Mouse (Mus musculus): ENCODE results near the gene Mrps21. TPM values are rescaled to one million over a fixed set of nuclear protein-coding genes. Genes with fewer than 3 reads are reported as not detected.

Gene Mrps21
- 65.9 TPM for total RNA-seq (2023)

DNA sequence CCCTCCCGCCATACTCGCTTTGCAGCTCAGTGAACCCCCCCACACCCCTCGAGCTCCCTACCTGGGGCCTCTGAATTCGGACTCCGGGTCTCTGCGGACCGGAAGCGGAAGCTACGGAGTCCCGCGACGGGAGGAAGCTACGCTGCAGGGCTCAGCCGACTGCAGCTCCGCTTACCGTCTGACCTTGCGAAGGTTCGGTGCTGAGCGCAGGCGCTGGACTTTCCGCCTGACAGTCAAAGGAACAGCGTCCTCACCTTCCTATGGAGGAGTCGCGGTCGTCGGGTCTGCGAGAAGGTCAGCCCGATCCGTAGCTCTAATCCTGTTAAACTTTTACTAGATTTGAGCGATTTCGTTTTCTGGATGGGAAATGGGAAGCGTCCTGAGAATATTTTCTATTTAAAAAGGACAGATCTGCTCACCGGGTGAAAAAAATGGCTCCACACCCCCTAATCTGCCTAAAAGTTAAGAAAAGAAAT, at the start of gene Mrps21:
TSS of gene Mrps21 (minus strand) at position 128 of the 476 bp plus-strand sequence.

DNA sequence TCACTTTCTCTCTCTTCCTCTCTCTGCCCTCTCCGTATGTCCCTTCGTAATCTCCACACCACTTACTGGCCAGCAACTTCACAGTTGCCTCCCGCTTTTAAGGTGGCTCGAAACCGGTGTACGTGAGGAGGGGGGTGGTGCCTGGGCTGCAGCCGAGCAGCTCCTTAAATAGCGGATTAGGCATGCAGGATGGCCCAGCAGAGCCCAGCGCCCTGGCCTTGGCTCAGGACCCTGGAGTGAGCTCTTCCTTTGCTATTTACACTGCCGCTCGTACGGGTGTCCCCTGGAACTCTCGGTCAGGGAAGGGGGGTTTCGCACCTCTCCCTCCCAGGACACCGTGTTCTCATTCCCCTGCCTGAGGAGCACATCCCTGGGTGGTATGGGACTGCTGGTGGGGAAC, 33.2 kb upstream of the Mrps21 start, which contains the start of gene Car14:
TSS of gene Car14 (minus strand) at position 124 of the 400 bp plus-strand sequence.

DNA sequence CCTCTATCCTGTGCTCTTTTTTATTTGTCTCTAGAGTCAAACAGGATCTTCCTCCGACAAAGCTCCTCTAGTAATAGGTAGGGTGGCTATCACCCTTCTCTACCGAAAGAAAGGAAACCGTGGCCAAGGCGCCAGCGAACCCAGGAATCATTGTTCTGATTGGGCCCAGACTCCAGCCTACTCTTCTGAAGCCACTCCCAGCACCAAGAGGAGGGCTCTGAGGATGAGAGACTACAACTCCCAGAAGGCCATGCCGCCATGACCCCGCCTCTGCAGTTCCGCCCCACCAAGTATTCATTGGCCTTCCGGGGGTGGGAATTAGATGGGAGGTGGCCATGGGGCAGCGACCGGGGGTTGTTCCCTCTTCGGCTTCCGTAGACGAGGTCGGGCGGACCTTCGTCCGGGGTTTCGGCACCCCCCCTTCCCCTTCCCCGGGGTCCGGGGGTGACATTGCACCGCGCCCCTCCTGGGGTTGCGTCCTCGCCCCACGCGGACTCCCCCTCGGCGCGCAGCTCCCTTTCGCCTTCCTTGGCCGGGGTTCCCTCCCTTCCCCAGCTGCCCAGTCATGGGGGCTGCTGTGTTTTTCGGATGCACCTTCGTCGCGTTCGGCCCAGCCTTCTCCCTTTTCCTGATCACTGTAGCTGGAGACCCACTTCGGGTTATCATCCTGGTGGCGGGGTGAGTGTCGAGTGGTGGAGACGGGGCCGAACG, 22.4 kb upstream of the Mrps21 start, which contains the start of gene Aph1a:
TSS of gene Aph1a (plus strand) at position 364 of the 711 bp plus-strand sequence.

DNA sequence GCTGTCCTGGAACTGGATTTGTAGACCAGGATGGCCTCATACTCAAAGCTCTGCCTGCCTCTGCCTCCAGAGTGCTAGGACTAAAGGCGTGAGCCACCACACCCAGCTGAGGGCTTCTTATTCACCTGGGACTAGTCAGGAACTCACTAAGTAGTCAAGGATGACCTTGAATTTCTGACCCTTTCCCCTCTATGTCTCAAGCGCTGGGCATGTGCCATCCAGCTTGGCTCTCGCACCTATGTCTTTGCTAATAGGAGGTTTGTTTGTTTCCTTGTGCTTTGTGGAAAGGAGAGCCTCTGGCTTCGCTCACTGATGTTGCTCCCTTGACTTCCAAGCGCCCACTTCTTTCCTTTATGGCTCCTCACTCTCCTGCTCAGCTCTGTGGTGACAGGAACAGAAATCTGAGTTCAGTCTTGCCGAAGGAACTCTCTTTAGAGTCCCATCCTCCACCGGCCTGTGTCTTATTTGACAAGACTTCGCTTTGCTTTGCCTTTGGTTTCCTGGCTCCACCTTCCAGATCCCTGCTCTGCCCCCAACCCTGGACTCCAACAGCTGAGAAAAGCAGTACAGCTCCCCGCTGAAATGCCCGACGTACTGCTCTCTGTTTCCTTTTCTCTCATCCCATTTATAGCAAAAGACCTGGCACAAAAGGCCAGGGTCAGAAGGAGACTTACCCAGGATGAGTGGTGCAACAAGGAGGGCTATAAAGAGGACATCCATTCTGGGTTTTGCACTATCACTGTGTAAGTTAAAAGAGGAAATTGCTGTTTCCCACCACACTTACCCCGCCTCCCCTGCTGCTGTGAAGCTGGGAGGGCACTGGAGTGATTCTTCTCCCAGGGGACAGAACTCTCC, 20.1 kb upstream of the Mrps21 start, which contains the start of gene BC028528:
TSS of gene BC028528 (minus strand) at position 795 of the 855 bp plus-strand sequence.

DNA sequence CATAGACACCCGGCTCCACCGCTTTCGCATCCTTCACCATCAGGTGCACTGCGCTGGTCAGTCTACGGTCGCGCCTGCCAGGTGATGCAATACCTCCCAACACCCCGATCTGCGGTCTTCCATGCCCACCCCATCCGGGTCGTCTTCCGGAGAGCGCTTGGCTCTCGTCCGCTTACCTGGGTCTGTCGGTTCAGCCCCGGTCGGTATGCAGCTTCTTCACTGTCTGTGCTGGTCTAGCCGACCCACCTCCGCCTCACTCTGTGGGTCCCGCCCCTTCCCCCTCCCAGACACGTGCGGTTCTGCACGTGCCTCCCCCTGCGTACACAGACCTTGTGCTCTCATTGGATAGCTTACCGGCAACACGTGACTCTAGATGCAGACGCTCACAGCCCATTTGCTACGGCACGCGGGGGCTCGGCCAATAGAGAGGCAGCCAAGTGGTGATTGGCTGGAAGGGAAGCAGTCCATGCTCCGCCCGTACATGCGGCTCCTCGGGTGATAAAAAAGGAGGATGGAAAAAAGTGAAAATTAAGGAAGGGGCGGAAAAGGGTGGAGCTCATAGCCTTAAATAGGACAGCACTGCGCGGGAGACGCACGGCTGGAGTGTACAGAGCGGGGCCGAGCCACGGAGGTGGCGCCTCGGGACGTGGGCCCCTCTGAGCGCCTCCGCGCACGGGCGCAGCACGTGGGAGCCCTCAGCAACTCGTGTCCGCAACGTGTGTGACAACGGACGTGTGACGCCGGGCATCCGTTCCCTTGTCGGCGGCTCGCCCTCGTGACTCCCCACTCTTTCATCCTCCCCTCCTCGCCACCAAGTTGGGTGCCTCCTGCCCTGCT, 10.9 kb upstream of the Mrps21 start, which contains the start of gene Ciart:
TSS of gene Ciart (minus strand) at position 273 of the 837 bp plus-strand sequence.

DNA sequence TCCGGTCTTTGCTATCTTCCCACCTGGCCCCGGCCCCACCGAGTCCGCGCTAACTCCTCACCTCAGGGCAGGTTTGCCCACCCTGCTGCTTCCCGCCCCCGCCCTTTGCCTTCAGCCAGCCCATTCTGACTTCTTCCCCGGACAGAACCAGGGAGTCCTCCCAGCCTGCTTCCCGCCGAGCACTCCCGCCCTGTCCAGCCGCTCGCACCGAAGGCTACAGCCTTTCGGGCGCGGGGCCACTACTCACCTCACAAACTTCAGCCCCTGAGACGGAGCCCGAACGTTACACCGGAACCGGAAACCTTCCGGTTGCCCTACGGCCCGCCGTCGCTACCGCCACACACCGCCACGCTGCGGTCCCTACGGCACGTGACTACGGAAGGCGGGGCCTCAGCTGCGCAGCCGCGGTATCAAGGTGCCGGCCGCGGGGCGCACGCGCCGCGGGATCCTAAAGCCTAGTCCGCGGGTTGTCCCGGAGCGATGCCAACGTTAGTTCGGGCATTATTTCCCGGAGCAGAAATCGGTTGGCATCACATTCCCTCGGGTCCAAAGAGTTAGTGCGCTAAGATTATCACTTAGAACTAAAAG, 15.7 kb downstream of the Mrps21 start, which contains the start of gene Prpf3:
TSS of gene Prpf3 (minus strand) at position 384 of the 588 bp plus-strand sequence.

DNA sequence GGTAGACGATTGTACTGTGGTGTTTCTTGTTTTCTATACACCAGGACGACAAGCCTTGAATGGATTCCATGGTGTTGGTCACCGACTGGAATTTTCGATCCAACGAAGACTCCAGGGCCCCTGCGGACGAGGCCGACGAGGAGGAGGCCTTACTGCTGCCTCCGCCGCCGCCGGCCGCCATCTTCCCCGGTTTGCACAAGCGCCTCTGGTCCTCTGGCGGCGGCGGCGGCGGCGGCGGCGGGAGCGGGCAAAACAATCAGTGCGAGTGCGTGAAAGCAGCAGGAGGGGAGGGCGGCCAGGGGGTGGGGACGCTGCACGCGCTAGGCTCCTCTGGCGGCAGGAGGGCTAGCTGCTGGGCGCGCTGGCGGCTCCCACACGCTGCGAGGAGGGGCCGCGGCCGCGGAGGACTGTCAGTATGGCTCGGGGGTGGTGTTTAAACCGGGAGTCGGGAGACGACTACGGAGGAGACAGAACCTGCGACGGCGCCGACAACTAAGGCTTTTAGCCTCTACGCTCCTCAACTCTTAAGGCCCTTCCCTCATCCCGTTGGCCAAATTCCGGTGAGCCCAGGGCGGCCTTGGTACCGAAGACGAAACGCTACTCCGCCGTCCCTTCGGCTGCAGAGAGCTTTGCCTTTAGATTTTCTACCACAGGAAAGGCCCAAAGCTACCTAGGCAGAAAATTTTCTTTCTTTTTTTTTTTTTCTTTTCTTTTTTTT, 52.6 kb downstream of the Mrps21 start, which contains the start of gene Rprd2:
TSS of gene Rprd2 (minus strand) at position 293 of the 718 bp plus-strand sequence.

Other genes with a start within 250 kb of the Mrps21 start
- gene Ensa, start 246.5 kb downstream of the Mrps21 start, total RNA-seq (2023), result 106 TPM
- 250 TPM for gene Mcl1, start 212.7 kb downstream of the Mrps21 start, total RNA-seq (2023)
- 8.4 TPM for gene Adamtsl4, start 183.6 kb downstream of the Mrps21 start, total RNA-seq (2023)
- 59.9 TPM for gene Ecm1, start 131.9 kb downstream of the Mrps21 start, total RNA-seq (2023)
- 102 TPM for gene Tars2, start 111.3 kb downstream of the Mrps21 start, total RNA-seq (2023)
- 98.7 TPM for gene Rprd2, start 52.7 kb downstream of the Mrps21 start, total RNA-seq (2023)
- gene Prpf3, start 15.6 kb downstream of the Mrps21 start, total RNA-seq (2023), result 72.8 TPM
- 25.5 TPM for gene Ciart, start 10.7 kb upstream of the Mrps21 start, total RNA-seq (2023)
- 3.8 TPM for gene BC028528, start 20.5 kb upstream of the Mrps21 start, total RNA-seq (2023)
- gene Aph1a, start 22.4 kb upstream of the Mrps21 start, total RNA-seq (2023), result 37.7 TPM
- not detected for gene Car14, start 33.2 kb upstream of the Mrps21 start, total RNA-seq (2023)
- 87.9 TPM for gene Anp32e, start 57.7 kb upstream of the Mrps21 start, total RNA-seq (2023)
- 52.2 TPM for gene Plekho1, start 124.5 kb upstream of the Mrps21 start, total RNA-seq (2023)
- 12.4 TPM for gene Vps45, start 186.9 kb upstream of the Mrps21 start, total RNA-seq (2023)
- 27.0 TPM for gene Otud7b, start 233.0 kb upstream of the Mrps21 start, total RNA-seq (2023)

All from CD8-positive naive resting alpha-beta T cell, adult 57 days (primary cell).